Mouse (Mus musculus): Measurements from ENCODE around the gene Btn1a1. TPM values are rescaled to one million over a fixed set of nuclear protein-coding genes. Genes with fewer than 3 reads are reported as not detected.

The Btn1a1 gene
- polyA plus RNA-seq, 1 experiment, result 0.05 TPM

DNA sequence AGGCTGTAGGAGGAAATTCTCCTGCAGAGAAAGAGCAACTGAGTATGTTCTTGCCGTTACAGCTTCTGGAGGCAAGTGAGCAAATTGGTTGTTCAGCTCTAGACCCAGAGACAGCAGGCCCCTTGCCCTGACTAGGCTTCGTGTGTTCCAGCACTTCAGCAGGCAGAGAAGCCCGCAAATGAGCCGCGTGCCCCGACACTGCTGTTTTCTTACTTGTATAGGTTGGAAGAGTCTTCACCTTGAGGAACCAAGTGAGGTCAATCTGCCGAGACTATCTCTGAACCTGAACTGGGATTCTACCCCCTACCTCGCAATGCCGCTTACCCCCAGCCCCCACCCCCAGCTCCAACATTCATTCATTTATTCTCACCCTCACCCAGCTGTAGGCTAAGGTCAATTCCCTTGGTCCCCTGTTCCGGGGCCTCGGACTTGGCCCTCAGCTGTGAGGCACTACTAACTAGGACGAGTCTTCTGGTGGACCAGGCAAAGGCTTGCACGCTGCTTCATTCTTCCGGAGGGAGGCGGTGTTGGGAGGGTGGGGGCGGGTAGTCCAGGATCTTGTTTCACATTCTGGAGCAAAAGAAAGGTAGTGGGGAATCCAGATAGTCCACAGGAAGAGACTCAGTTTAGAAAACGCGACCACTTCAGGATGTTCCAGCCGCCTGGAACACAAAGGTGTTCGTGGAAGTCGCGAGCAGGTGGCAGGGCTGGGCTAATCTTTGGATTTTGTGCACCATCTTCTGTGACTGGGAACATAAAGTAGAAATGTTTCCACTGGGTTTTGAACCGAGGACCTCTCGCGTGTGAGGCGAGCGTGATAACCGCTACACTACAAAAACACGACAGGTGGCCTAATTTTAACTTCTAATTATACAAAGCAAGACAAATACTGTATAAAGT lies 54.1 kb downstream of the Btn1a1 start:
- Histone ChIP-seq H3K4me3 (ENCODE audit: control insufficient read depth, insufficient read depth, low read length) (no peak overlapping the region), H3K36me3 (ENCODE audit: control insufficient read depth, insufficient read depth, low read length) (no peaks in the 10 kb centered on the region), H3K27me3 (ENCODE audit: control insufficient read depth, insufficient read depth, low read length) (no peaks in the 10 kb centered on the region; the same call in 1 of the 2 replicates), H3K4me1 (replicated peaks; ENCODE audit: control insufficient read depth, insufficient read depth, low read length) (no peaks in the 10 kb centered on the region; the same call in 1 of the 2 replicates), H3K27ac (ENCODE audit: control insufficient read depth, insufficient read depth, low read length) (no peak overlapping the region)
- no peak for DNase-seq
- 22% methylated on average over 29 of the region's 29 CpGs for WGBS
- TF ChIP-seq CTCF (IDR thresholded peaks at IDR 0.05; ENCODE audit: borderline replicate concordance, control insufficient read depth, extremely low read depth, insufficient read depth, low read length, poor library complexity) (no peak), POLR2A (IDR thresholded peaks at IDR 0.05; ENCODE audit: control insufficient read depth, extremely low read depth, insufficient read depth, low read length, poor library complexity) (no peak)

DNA sequence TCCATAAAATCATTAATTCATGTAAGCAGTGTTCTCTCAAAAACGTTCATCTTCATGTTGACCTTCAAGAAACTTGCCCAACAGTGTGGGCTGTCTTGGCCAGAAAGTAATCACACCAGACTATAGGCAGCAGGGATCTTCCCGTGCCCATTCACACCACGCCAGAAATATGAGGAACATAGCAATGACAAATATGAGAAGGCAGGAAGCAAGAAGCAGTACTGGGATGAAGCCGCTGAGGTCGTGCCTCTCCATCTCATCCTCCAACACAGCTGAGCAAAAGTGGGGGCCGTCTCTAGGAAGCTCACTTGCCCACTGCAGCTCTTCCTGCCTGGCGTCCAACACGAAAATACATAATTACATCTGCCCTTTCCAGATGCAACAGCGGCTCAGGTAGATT lies 55.1 kb downstream of the Btn1a1 start:
- no peak for DNase-seq
- H3K4me3 ChIP-seq (ENCODE audit: control insufficient read depth, insufficient read depth, low read length), result no peak overlapping the region
- TF ChIP-seq CTCF (IDR thresholded peaks at IDR 0.05; ENCODE audit: borderline replicate concordance, control insufficient read depth, extremely low read depth, insufficient read depth, low read length, poor library complexity), result no peak
- no peak for TF ChIP-seq POLR2A (IDR thresholded peaks at IDR 0.05; ENCODE audit: control insufficient read depth, extremely low read depth, insufficient read depth, low read length, poor library complexity)
- H3K36me3 ChIP-seq (ENCODE audit: control insufficient read depth, insufficient read depth, low read length), result no peaks in the 10 kb centered on the region
- no peaks in the 10 kb centered on the region; the same call in 1 of the 2 replicates for H3K4me1 ChIP-seq (replicated peaks; ENCODE audit: control insufficient read depth, insufficient read depth, low read length)
- H3K27me3 ChIP-seq (ENCODE audit: control insufficient read depth, insufficient read depth, low read length), result no peaks in the 10 kb centered on the region; the same call in 1 of the 2 replicates
- 73% methylated on average over 9 of the region's 9 CpGs for WGBS
- no peak overlapping the region for H3K27ac ChIP-seq (ENCODE audit: control insufficient read depth, insufficient read depth, low read length)

Other genes starting within 250 kb of the Btn1a1 start
- gene Vmn1r222, start 230.0 kb downstream of the Btn1a1 start, polyA plus RNA-seq (2012; rRNA removed), result not detected in 2 replicates
- not detected in 2 replicates for gene Vmn1r223, start 218.8 kb downstream of the Btn1a1 start, polyA plus RNA-seq (2012; rRNA removed)
- 2.4 and 3.7 TPM in 2 replicates for gene Zfp322a, start 96.7 kb downstream of the Btn1a1 start, polyA plus RNA-seq (2012; rRNA removed)
- 4.2 and 4.5 TPM in 2 replicates for gene Abt1, start 42.0 kb downstream of the Btn1a1 start, polyA plus RNA-seq (2012; rRNA removed)
- 0.23 and 0.27 TPM in 2 replicates for gene Btn2a2, start 23.0 kb upstream of the Btn1a1 start, polyA plus RNA-seq (2012; rRNA removed)
- gene Hist1h4h, start 65.1 kb upstream of the Btn1a1 start, polyA plus RNA-seq (2012; rRNA removed), result 150 and 182 TPM in 2 replicates
- 4,070 and 5,945 TPM in 2 replicates for gene Hist1h2af, start 68.0 kb upstream of the Btn1a1 start, polyA plus RNA-seq (2012; rRNA removed)
- 496 and 661 TPM in 2 replicates for gene Hist1h3g, start 69.5 kb upstream of the Btn1a1 start, polyA plus RNA-seq (2012; rRNA removed)
- 37.8 and 51.2 TPM in 2 replicates for gene Hist1h2bh, start 77.5 kb upstream of the Btn1a1 start, polyA plus RNA-seq (2012; rRNA removed)
- gene Hist1h3f, start 78.2 kb upstream of the Btn1a1 start, polyA plus RNA-seq (2012; rRNA removed), result 72.3 and 87.8 TPM in 2 replicates
- 208 and 221 TPM in 2 replicates for gene Hist1h4f, start 85.7 kb upstream of the Btn1a1 start, polyA plus RNA-seq (2012; rRNA removed)
- 1.9 and 2.9 TPM in 2 replicates for gene Hist1h1d, start 87.4 kb upstream of the Btn1a1 start, polyA plus RNA-seq (2012; rRNA removed)
- gene Hist1h3e, start 96.5 kb upstream of the Btn1a1 start, polyA plus RNA-seq (2012; rRNA removed), result 245 and 339 TPM in 2 replicates
- gene Hist1h2ae, start 105.3 kb upstream of the Btn1a1 start, polyA plus RNA-seq (2012; rRNA removed), result 174 and 210 TPM in 2 replicates
- 523 and 578 TPM in 2 replicates for gene Hist1h2bg, start 105.5 kb upstream of the Btn1a1 start, polyA plus RNA-seq (2012; rRNA removed)
- gene Hist1h2bf, start 108.3 kb upstream of the Btn1a1 start, polyA plus RNA-seq (2012; rRNA removed), result 277 and 362 TPM in 2 replicates
- gene Hist1h2ad, start 108.5 kb upstream of the Btn1a1 start, polyA plus RNA-seq (2012; rRNA removed), result 76.8 and 109 TPM in 2 replicates
- gene Hist1h3d, start 109.9 kb upstream of the Btn1a1 start, polyA plus RNA-seq (2012; rRNA removed), result 161 and 207 TPM in 2 replicates
- 115 and 120 TPM in 2 replicates for gene Hist1h4d, start 115.7 kb upstream of the Btn1a1 start, polyA plus RNA-seq (2012; rRNA removed)
- 14.4 and 19.9 TPM in 2 replicates for gene Hist1h2be, start 155.2 kb upstream of the Btn1a1 start, polyA plus RNA-seq (2012; rRNA removed)
- gene Hist1h1e, start 156.7 kb upstream of the Btn1a1 start, polyA plus RNA-seq (2012; rRNA removed), result 9.4 and 18.5 TPM in 2 replicates
- 11.0 and 12.9 TPM in 2 replicates for gene Hist1h2ac, start 218.0 kb upstream of the Btn1a1 start, polyA plus RNA-seq (2012; rRNA removed)
- gene Hist1h2bc, start 218.3 kb upstream of the Btn1a1 start, polyA plus RNA-seq (2012; rRNA removed), result 153 and 154 TPM in 2 replicates
- gene Hist1h1t, start 229.9 kb upstream of the Btn1a1 start, polyA plus RNA-seq (2012; rRNA removed), result 0.11 TPM in 1 of 2 replicates, not detected in the other
- 69.8 and 70.6 TPM in 2 replicates for gene Hist1h4c, start 232.6 kb upstream of the Btn1a1 start, polyA plus RNA-seq (2012; rRNA removed)
- 9.8 and 13.5 TPM in 2 replicates for gene Hfe, start 245.0 kb upstream of the Btn1a1 start, polyA plus RNA-seq (2012; rRNA removed)

Data from thymus, adult 2 months (tissue).